In genomic region chr7:43797844-43798462, GRCm38 (mm10) we compare ENCODE assay signal across 9 mouse cellular contexts. TPM values are rescaled to one million over a fixed set of nuclear protein-coding genes. Genes with fewer than 3 reads are reported as not detected.
DNase-seq lines count a peak whose midpoint lies in the region; ATAC-seq and TF ChIP-seq lines count a peak whose summit lies in the region.
"Had no signal": no experiment of that assay in that cellular context is flagged by ENCODE, and none has a peak within 500 bp of the region (broad histone marks: within the 10 kb centered on the region; RNA-seq: fewer than 3 reads in every experiment).

No protein-coding gene starts in this region.

- no peak overlapping the region for H3K9ac ChIP-seq in liver, postnatal 0 days (replicated peaks)

- peaks cover 21% of the 10 kb centered on the region for H3K27me3 ChIP-seq in liver, postnatal 0 days (ENCODE audit: insufficient read depth, low read length)
- H3K27me3 ChIP-seq in small intestine, adult 2 months (ENCODE audit: control insufficient read depth, insufficient read depth, low read length): peaks cover 5% of the 10 kb centered on the region; the same call in 1 of the 2 replicates

- 12% methylated on average over 13 of the region's 13 CpGs for WGBS in liver, postnatal 0 days (ENCODE audit: insufficient replicate concordance)
- 41% methylated on average over 13 of the region's 13 CpGs for WGBS in small intestine, adult 2 months

- TF ChIP-seq POLR2A in small intestine, adult 2 months (IDR thresholded peaks at IDR 0.05; ENCODE audit: low read depth, low read length): no peak

- no peaks in the 10 kb centered on the region for H3K9me3 ChIP-seq in liver, postnatal 0 days (ENCODE audit: low read length)

- ATAC-seq in hematopoietic stem cell, adult 5-6 weeks (replicated peaks in 1 of 2; ENCODE audit: insufficient read depth in 1 of 2, low FRiP score in 2 of 2, low TSS enrichment in 1 of 2, low read depth in 1 of 2, poor library complexity in 2 of 2, severe bottlenecking in 2 of 2): peak; percentile 59 to 81
- no peak for ATAC-seq in liver, postnatal 0 days

- DNase-seq in CD8-positive naive resting alpha-beta T cell, adult 2 months (ENCODE audit: low read depth in 2 of 2, low spot score in 2 of 2): peak; percentile 21 to 41
- DNase-seq in c-Kit-positive CD71-negative TER-119-negative erythroid progenitor cells, embryonic 14.5 days (ENCODE audit: low read depth): peak; percentile 16
- DNase-seq in liver, postnatal 0 days: no peak
- no peak for DNase-seq in frontal cortex, postnatal 10 days (ENCODE audit: low spot score in 2 of 2)
- DNase-seq in gastrocnemius, adult 18-20 months (ENCODE audit: low spot score): no peak
- no peak for DNase-seq in MN1 (ENCODE audit: low spot score)

- H3K4me2 ChIP-seq in liver, postnatal 0 days (ENCODE audit: low read depth, low read length): peak overlapping the region; percentile 75

- no peak overlapping the region for H3K27ac ChIP-seq in liver, postnatal 0 days (ENCODE audit: low read depth)
- no peak overlapping the region for H3K27ac ChIP-seq in small intestine, adult 2 months (ENCODE audit: insufficient read depth, low read depth, low read length)

- peak overlapping the region; percentile 39 for H3K4me3 ChIP-seq in liver, postnatal 0 days (ENCODE audit: low read depth, low read length)
- H3K4me3 ChIP-seq in small intestine, adult 2 months (ENCODE audit: low read depth, low read length): peak overlapping the region; percentile 59

- TF ChIP-seq EP300 in liver, postnatal 0 days (IDR thresholded peaks at IDR 0.05; ENCODE audit: low read depth): no peak

- H3K36me3 ChIP-seq in liver, postnatal 0 days (replicated peaks; ENCODE audit: insufficient read depth, low read length): no peaks in the 10 kb centered on the region
- H3K36me3 ChIP-seq in small intestine, adult 2 months (ENCODE audit: control insufficient read depth, insufficient read depth, low read length): no peaks in the 10 kb centered on the region

- TF ChIP-seq CTCF in liver, postnatal 0 days (IDR thresholded peaks at IDR 0.05; ENCODE audit: low read depth): no peak
- no peak for TF ChIP-seq CTCF in small intestine, adult 2 months (IDR thresholded peaks at IDR 0.05; ENCODE audit: extremely low read depth, insufficient read length, insufficient replicate concordance, low read depth, low read length)

- H3K4me1 ChIP-seq in liver, postnatal 0 days (ENCODE audit: insufficient read depth): peaks cover 10% of the 10 kb centered on the region
- H3K4me1 ChIP-seq in small intestine, adult 2 months (ENCODE audit: control insufficient read depth, insufficient read depth, insufficient read length, low read length): 0 out of 2 replicates have a peak, but pooled peaks cover 3% of the 10 kb centered on the region

RNA-seq across cellular contexts. Expression of gene Klk8, which starts 0.6 kb away (rescaled TPM):
- 45.1 and 49.5 TPM in 2 replicates for total RNA-seq in hematopoietic stem cell, adult 5-6 weeks (2017)
- polyA plus RNA-seq in liver, postnatal 0 days (2015; fragmentation: Nextera tagmentation; extraction: Ambion mirVana): 2.2 and 3.2 TPM in 2 replicates
- 3.6 and 4.4 TPM in 2 replicates for polyA plus RNA-seq in small intestine, adult 2 months (2012; rRNA removed)
- 1 to 10 TPM; 1.1 to 1.3 TPM for total RNA-seq in gastrocnemius, adult 18-20 months (2021)

RNA-seq across cellular contexts. Expression of gene Klk9, which starts 6.3 kb away (rescaled TPM):
- not detected in 2 replicates for total RNA-seq in hematopoietic stem cell, adult 5-6 weeks (2017)
- polyA plus RNA-seq in liver, postnatal 0 days (2015; fragmentation: Nextera tagmentation; extraction: Ambion mirVana): not detected in 2 replicates
- polyA plus RNA-seq in small intestine, adult 2 months (2012; rRNA removed): 0.15 TPM in 1 of 2 replicates, not detected in the other
- total RNA-seq in gastrocnemius, adult 18-20 months (2021): not detected
- polyA plus RNA-seq: testis, adult 2 months had no signal

RNA-seq across cellular contexts. Expression of gene Klk7, which starts 13.1 kb away (rescaled TPM):
- total RNA-seq in hematopoietic stem cell, adult 5-6 weeks (2017): 0.10 TPM in 1 of 2 replicates, not detected in the other
- polyA plus RNA-seq in liver, postnatal 0 days (2015; fragmentation: Nextera tagmentation; extraction: Ambion mirVana): not detected in 2 replicates
- not detected in 2 replicates for polyA plus RNA-seq in small intestine, adult 2 months (2012; rRNA removed)
- total RNA-seq in gastrocnemius, adult 18-20 months (2021): not detected
- polyA plus RNA-seq: testis, adult 2 months had no signal

RNA-seq across cellular contexts. Expression of gene Klk10, which starts 17.1 kb away (rescaled TPM):
- total RNA-seq in hematopoietic stem cell, adult 5-6 weeks (2017): not detected in 2 replicates
- not detected in 2 replicates for polyA plus RNA-seq in liver, postnatal 0 days (2015; fragmentation: Nextera tagmentation; extraction: Ambion mirVana)
- 0.19 TPM in 2 replicates for polyA plus RNA-seq in small intestine, adult 2 months (2012; rRNA removed)
- total RNA-seq in gastrocnemius, adult 18-20 months (2021): under 1 TPM; 0.39 to 0.47 TPM
- polyA plus RNA-seq: testis, adult 2 months had no signal

RNA-seq across cellular contexts. Expression of gene Klk11, which starts 23.5 kb away (rescaled TPM):
- total RNA-seq in hematopoietic stem cell, adult 5-6 weeks (2017): not detected in 2 replicates
- polyA plus RNA-seq in liver, postnatal 0 days (2015; fragmentation: Nextera tagmentation; extraction: Ambion mirVana): not detected in 2 replicates
- polyA plus RNA-seq in small intestine, adult 2 months (2012; rRNA removed): not detected in 2 replicates
- under 1 TPM in 1 of 2 experiments, not detected in 1; 0.53 TPM for total RNA-seq in gastrocnemius, adult 18-20 months (2021)
- polyA plus RNA-seq: testis, adult 2 months had no signal

Comparison
In these comparisons a context has a peak if more than half of its experiments do, and no peak if none do; other contexts are left out.
1. DNase-seq: peak in CD8-positive naive resting alpha-beta T cell, adult 2 months (2 of 2) and c-Kit-positive CD71-negative TER-119-negative erythroid progenitor cells, embryonic 14.5 days (single experiment); none in liver, postnatal 0 days (single experiment), frontal cortex, postnatal 10 days (0 of 2), gastrocnemius, adult 18-20 months (single experiment) and MN1 (single experiment).
2. RNA of gene Klk8, which starts 0.6 kb away (total RNA-seq): 45.1 to 49.5 TPM in hematopoietic stem cell, adult 5-6 weeks; 1.1 to 1.3 TPM in gastrocnemius, adult 18-20 months; every median in the first group is over 10 times any median in the second.